Mouse (Mus musculus) right cerebral cortex, adult 18-20 months (tissue): ENCODE data around the gene C130050O18Rik.

Experiments used
- DNase-seq: peaks from one replicate; pipeline ENCODE4 v3.0.0; 2022; ENCODE audit warnings: mixed read lengths

Gene C130050O18Rik

DNA sequence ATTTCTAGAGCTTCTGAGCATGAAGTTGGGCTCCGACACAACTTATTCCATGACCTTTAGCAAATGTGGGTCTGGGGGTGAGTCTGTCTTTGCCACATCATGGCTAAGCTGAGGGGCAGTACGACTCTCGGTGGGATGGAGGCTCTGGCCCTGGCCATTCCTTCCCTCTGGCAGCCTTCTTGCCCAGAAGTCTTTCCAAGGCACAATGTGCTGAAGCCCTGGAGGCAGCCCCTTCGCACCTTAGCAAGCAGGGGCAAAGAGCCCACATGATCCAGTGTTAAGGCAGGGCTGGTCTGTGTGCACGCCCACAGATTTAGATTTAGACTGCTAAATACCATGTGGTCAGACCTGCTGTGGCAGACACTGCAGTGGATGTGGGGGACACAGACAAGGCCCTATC lies 6.3 kb upstream of the C130050O18Rik start:
- DNase-seq = no peak

DNA sequence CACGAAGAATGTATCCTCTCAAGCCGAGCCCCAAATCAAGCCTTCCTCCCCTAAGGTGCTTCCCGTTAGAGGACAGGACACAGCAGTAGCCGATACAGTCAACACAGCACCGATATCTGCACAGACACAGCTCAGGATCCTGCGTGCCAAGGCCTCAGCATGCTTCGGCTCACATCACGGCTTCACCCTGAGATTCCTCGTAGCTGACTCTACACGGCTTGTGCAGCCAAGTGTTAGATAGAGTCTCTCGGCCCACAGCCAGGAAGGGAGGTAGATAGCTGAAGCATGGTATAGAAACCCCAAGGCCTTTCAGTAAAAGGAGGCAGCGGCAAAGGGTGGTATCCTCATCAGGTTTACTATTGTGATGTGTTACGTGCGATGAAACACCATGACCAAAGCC lies 5.1 kb upstream of the C130050O18Rik start:
- no peak for DNase-seq

DNA sequence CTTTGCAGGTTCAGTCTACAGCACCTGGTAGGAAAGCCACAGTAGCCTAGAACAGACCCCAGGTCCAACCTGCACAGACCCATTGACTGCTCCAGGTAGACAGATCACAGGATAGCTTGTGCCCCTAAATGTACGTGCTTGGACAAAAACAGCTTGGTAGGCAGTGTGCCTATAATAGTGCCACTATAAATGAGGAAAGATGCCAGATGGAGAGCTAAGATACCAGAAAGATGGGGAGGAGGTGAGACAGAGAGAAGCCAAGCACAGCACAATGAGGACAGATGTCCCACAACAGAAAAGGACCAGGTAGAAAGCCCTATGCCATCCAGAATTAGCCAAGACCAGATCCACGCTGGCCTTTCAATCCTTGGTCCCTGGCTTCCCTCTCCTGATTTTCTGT lies 3.0 kb upstream of the C130050O18Rik start:
- no peak for DNase-seq

DNA sequence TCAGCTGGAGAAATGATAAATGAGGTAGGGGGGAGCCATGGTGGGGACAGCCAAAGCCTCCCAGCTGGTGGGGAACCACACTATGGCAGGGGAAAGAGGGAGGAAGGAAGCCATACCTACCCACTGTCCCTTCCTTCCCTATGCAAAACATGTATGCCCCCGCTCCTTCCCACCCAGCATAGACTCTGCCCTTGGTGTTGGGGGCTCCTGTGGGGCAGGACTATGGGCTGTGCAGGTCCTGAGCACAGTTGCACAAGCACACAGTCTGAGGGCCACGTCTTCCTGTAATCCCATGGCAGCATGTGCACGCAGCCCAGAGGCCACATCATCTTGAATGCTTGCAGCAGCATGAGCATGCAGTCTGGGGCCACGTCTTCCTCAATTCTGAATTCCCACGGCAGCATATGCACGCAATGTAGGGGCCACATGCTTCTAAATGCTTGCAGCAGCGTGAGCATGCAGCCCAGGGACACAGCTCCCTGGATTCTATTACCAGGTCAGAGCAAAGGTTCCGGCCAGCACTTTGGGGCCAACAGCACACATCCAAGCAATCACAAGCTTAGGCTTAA lies 1.3 kb upstream of the C130050O18Rik start:
- no peak for DNase-seq

DNA sequence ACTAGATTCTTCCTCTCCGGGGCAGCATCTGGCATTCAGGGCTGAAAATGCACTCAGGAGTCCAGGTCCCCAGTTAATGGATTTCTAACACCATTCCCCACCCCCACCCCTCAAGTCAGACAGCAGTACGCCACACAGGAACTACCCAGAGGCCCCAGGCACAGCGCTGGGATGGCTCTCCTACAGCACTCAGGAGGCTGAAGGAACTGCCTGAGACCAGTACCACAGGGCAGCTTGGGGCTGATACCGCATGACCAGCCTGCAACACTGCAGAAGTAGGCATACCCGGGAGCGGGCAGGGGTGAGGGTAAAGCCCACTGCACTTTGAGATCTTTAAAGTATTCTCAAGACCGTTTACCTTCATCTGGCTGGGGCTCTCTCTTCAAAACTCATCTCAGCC lies 398 bp downstream of the C130050O18Rik start:
- no peak for DNase-seq

DNA sequence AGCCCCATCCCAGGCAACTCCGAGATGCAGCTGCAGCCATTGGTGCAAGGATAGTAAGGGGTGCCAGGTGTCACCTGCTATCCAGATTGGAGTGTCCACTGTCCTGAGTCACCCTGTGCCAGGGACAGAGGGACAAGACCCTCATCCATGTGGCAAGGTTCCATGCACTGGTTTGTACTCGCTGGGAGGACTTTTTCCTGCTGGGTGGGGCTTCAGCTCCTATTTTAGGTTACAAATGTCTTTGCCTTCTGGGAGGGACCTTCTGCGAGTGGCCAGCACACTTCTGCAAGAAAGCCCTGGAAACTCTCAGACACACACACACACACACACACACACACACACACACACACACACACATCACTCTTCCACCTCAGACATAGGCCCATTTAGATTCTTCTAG lies 873 bp downstream of the C130050O18Rik start:
- no peak for DNase-seq

DNA sequence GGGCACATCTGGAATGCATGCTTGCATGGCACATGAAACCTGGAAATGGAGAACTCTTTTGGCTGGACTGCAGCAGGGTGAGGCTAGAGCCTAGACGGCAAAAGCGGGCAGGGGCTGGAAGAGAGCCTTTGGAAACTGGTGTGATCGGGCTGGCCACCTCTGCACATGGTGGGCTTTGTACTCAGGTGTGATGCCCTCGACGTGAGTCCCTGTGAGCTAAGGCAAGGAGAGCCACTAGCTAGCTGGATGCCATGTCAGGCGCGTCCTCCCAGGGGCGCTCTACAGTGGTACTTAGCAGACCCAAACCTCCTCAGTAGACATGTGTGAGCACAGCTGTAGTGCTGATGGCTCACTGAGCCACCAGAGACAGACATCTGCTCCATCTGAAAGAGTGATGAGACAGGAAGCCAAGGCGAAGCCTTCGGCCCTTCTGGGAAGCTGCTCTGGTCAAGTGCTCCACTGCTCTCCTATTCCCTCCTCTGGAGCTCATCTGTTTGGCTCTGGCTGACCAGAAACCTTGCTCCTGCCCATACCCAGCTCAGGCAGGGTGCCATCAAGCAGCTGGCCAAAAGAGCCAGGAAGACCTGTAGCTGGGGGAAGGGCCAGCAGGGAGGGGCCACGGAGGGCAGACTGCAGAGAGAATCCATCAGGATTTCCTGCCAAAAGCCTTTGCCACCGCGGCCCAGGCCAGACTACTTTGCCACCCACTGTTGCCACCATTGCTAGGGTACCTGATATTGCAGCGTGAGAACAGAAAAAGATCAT lies 2.2 kb downstream of the C130050O18Rik start:
- DNase-seq = no peak

DNA sequence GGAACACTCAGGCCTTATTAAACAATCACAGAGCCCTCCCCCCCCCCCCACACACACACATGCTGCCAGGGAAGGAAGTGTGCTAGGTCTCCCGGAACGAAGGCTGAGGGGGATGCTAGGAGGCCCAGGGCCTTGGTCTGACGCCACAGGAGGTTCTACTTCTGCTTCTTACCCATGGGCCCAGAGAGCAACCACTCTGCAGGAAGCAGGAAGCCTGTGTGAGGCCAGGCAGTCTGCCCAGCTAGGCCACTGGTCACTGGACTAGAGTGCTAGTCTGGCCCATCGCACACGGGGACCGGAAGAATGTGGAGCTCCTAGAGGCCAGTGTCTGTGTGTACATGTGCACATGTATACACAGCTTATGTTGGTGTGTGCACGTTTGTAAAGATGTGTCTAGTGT lies 3.4 kb downstream of the C130050O18Rik start:
- DNase-seq = no peak

DNA sequence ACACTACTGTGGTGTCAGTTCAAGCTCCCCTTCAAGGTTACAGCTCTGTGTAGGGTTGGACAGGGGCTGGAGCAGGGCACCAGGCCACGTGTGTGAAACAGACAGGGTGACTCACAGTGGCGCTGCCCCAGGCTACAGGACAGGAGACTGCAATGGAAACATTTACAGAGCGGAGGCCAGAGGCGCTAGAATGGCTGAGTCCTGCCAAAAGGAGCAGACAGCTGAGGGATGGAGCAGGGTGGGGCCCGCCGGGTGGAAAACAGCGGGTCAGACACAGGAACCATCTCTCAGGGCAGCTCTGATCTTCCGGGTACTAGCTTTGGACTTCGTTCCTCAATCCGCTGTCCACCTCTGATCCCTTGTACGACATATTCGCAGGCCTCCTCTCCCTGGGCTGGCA lies 4.3 kb downstream of the C130050O18Rik start:
- no peak for DNase-seq

DNA sequence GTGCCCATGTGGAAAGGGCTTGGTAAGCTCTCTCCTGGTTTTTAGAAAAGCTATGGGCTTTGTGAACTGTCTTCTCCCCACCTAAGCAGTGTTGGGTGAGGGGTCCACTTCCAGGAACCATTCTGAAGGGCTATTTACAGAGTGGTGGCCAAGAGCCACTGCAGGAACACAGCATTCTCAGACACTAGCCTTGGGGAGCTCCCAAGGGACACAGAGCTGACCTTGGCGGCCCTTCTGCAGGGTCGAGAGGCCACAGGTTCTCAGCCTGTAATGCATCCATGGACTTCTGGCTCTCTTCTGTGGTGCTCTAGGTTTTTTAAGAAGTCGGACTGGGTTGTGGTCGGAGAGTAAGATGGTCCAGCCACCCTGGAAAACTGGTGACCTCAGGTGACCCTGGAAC lies 5.0 kb downstream of the C130050O18Rik start:
- no peak for DNase-seq

DNA sequence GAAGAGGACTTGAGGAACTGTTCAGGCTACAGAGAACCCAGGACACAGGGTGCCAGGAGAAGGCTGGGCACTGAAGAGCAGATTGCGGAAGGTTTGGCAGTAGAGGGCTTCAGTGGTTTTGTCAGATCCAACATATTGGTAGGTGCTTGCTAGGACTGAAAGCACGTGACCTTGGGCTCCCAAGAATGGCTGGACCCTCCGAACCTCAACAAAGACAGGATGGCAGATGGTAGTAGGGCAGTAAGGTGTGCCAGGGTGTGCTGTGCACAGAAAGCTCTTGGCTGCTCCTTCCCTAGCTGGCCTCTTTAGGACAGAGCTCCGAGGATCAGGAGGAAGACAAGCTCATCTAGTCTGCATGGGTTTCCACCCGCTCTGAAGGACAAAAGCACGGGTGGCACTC lies 6.0 kb downstream of the C130050O18Rik start:
- DNase-seq = no peak

DNA sequence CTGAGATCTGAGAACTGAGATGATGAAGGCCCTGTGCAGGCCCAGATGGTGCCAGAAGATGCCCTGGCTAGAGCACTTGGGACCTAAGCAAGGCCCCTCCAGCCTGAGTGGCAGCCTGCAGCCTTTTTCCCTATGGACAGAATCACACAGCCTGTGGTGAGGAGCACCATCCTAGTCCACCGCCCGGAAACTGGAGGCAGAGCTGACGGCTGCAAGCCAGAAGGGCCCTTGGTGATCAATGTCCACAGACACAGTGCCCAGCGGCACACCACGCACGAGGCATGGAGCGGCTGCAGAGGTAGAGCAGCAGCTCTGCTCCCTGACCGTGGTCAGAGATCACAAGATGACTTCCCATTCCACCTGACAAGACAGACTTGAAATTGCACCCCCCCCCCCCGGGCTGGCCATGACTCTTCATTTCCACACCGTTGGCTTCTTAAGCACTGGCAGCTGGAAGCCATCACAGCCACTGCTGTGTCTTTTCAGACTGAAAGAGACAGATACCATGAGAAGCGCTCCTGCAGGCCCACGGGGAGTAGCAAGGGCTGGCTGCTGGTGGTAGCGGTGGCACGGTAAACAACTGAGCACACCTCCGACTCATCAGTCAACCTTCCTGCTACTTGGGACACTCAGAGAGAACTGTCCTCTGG lies 6.7 kb downstream of the C130050O18Rik start:
- DNase-seq = no peak

DNA sequence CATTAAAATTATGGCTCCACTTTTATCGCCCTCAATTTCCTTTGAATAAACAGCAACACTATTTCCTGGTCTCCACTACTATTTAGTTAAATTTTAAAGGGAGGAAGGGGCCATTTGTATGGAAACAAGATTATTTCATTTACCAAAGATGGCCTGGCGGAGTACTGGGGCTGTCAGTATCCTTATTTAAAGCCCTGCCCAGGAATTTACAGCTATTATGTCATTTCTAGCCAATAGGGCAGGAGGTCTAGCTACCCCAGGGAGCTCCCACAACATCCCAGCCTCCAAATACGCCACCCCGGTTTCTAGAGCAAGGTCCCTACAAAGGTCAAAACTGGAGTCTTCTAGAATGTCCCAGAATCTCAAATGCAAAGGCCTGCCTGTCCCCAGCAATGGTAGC lies 8.5 kb downstream of the C130050O18Rik start:
- no peak for DNase-seq

DNA sequence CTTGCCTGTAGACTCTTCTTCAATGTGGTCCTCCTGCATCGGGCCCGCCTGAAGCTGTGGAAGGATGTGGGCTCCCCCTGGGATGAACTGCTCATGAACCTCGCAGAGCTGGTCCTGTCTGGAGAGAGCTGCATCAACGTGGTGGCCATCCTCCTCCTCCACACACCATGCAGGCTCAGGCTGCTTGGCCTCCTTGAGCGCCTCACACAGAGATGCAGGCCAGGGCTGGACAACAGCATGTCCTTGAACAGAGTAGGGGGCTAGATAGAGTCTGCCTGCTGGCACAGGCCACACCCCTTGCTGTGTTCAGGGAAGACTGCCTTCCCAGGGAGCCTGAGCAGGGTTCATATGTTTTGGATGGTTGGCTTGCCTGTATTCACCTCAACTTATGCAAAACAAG lies 9.9 kb downstream of the C130050O18Rik start:
- DNase-seq = no peak

DNA sequence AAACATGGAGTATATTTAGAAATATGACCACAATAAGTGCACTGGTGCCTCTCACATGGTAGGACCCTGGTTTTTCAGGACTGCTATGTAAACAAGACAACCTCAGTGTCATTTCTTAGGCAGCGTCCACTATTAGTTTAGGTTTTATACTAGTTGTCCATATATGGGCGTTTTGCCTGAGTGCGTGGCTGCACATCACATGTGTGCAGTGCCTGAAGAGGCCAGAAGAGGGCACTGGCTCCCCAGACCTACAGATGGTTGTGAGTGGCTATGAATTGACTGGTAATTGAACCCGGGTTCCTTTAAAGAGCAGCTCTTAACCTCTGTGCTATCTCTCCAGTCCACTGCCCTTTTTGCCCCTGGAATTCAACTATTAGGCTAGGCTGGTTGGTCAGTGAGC lies 11.9 kb downstream of the C130050O18Rik start:
- no peak for DNase-seq

DNA sequence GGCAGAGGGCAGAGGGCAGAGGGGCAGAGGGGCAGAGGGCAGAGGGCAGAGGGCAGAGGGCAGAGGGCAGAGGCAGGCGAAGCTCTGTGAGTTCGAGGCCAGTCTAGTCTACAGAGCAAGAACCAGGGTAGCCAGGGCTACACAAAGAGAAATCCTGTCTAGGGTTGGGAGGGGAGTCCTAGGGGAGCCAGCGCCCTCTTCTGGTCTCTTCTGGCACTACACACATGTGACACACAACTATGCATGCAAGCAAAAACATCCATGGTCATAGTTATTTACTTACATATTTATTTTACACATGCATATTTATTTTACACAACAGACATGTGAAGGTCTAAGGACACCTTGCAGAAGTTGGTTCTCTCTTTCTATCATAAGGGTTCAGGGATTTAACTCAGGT lies 12.4 kb downstream of the C130050O18Rik start:
- DNase-seq = no peak

DNA sequence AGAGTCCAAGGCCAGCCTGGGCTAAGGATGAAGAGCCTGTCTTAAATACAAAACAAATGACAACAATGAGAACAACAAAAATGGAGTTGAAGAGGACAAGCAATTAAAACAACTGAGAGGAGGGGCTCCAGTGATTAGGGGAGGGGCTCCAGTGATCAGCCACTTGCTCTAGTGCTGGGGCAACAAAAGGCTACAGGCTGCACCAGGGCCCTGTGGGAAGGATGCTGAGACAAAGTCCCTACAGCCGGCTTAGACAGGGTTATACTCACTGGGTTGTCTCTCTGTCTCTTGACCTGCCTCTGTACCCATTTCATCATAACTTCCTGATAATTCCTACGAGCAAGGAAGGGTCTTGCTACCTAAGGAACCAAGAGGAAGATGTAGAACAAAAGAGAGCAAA lies 13.0 kb downstream of the C130050O18Rik start:
- no peak for DNase-seq

DNA sequence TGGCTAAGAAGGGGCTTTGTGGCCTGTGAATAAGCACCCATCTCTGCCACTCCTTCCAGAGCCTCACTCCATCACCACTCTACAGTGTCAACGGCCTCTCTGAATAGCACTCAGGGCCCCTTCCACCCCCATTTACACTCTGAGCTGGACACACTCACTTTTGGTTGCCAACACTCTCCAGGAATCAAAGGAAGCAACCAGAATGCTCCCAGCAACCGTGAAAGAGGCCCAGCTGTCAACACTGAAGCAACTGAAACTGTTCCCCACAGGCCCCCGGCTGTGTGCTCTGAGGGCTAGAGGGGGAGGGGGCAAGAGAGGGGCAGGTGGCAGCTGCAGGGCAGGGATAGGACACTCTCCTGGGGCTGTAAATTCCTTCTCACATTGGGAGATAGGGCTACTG lies 13.6 kb downstream of the C130050O18Rik start:
- no peak for DNase-seq

DNA sequence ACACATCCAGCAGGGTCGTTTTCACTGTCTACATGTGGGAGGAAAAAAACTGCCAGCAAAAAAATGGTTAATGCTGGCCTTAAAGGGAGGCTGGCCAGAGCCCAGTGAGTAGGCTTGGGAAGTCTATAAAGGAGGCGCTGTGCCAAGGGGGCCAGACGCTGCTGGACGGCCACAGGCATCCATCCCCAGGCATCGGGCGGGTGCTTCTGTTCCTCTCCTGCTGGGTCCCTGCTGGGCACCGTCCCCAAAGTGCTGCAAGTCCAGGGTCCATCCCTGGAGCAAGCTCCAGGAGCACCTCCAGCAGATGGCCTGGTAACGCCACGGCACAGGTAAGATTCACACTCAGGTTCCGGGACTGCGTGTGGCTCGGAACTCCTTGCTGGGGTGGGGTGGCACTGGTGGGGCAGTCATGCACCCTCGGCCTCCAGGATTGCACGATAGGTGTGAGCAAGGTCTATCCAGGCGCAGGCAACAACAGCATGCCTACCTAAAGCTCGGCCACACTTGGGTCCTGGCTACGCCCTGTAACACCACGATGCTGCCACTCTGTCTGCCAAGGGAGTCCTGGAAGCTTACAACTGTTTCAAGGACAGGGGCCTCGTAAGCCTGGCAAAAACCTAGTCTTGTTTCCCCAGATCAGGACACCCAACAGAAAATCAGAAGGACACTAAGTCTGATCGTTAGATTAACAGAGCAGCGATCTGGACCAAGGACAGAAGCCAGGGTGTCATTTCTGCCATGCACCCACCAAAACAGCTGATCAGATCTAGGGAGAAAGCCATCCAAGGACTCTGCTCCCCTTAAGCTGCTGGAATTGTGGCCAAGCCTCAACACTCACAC lies 18.2 kb downstream of the C130050O18Rik start, which contains the start of gene Gper1:
Gper1 (plus strand) TSS at position 126 of the 840 bp plus-strand sequence.
- no peak for DNase-seq

DNA sequence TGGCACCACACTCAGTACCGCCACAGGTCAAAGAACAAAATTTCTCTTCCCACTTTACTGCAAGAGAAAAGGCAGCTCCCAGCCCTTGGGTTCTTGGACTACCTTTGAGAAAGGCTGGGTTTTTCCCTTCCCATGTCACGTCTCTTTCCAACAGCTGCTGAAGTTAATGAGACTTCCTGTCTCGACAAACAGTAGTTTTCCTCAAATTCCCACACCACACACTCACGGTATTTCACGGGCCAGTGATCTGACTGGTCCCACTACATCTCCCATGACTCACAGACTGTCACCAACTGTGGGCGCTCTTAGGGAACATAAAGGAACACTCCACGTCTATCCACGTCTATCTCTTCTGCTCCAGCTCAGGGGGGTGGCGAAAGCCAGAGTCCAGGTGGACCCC lies 20.1 kb downstream of the C130050O18Rik start:
- DNase-seq = no peak

DNA sequence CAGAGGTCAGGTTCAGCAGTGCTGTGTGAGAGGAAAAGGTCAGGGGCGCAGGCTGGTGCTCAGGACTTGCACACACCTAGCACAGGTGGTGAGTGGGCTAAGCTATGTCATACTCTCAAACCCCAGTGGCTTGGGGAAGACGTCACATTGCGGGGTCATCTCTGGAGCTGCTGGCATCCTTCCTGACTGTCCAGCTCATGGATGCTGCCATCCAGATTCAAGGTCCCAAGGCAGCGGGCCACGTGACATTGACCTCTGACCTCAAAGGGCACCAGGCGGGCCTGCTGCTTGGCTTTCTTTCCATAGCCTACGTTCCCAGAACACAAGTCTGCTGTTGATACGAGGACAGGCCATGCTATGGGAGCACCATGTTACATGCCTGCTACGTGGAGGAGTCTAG lies 21.9 kb downstream of the C130050O18Rik start:
- no peak for DNase-seq

DNA sequence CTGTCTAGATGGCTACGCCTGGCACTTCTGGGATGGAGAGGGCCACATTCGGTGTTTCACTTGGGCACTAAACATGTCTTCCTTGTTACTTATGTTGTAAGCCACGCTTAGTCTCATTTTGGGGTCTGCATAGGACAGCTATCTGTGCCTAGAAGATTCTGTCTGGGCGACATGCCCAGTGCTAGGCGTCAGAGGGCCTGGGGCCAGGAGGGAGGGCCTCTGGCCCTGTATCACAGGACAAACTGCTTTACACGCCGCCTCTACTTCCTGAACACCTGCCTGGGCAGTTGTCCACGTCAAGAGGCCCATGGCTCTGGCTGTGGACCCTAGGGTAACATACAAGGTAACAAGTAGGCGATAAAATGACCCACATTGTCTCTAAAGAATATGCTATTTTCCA lies 22.9 kb downstream of the C130050O18Rik start:
- no peak for DNase-seq

DNA sequence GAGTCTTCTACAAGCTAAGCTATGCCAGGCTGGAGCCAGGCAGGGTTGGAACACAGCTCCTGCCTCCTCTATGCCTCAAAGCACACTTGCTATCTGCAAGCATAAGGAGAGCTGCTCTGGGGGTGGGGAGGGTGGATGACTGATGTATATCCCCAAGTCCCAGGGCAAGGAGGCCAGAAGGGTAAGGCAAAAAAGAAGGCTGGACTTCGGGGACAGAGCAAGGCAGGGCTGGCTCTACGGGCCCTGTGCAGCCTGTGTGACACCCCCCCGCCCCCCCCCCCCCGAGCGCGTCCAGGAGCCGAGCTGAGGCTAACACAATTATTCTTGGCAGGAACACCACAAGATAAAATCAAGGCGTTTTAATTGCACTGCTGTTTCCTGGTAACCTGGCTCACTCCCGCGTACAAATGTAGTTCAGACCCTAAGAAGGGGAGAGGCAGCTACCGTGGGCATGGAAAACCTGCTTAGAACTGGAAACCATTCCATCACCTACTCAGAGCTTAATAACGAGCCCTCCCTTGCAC lies 24.8 kb downstream of the C130050O18Rik start:
- DNase-seq = no peak
